Mouse (Mus musculus): ENCODE results near the gene Synj2. TPM values are rescaled to one million over a fixed set of nuclear protein-coding genes. Genes with fewer than 3 reads are reported as not detected.

Gene Synj2
- polyA plus RNA-seq, 1 experiment from 2014 or later: 2.2 TPM

GRCm38 (mm10) chr17:5940792-5941191 lies 288 bp upstream of the Synj2 start:
- ATAC-seq (replicated peaks; ENCODE audit: low FRiP score) (peak; percentile 86), DNase-seq (ENCODE audit: low spot score) (peak; percentile 83)
- Histone ChIP-seq H3K27ac (ENCODE audit: low read depth, low read length) (no peak overlapping the region), H3K4me3 (ENCODE audit: low read depth, low read length) (peak overlapping the region; percentile 76), H3K9me3 (ENCODE audit: control insufficient read depth, low read length) (no peaks in the 10 kb centered on the region), H3K27me3 (replicated peaks; ENCODE audit: control insufficient read depth, insufficient read depth, low read length) (peaks cover 19% of the 10 kb centered on the region), H3K36me3 (ENCODE audit: control insufficient read depth, insufficient read depth, low read length) (no peaks in the 10 kb centered on the region), H3K4me1 (replicated peaks; ENCODE audit: control insufficient read depth, insufficient read depth, low read length) (no peaks in the 10 kb centered on the region; the same call in 1 of the 2 replicates), H3K4me2 (peak overlapping the region; percentile 89), H3K9ac (ENCODE audit: low read depth, low read length) (no peak overlapping the region)
- WGBS: 1% methylated on average over 32 of the region's 38 CpGs

GRCm38 (mm10) chr17:5942156-5942555 lies 1.1 kb downstream of the Synj2 start:
- Histone ChIP-seq H3K4me2 (peak overlapping the region; percentile 89), H3K27me3 (replicated peaks; ENCODE audit: control insufficient read depth, insufficient read depth, low read length) (peaks cover 19% of the 10 kb centered on the region), H3K36me3 (ENCODE audit: control insufficient read depth, insufficient read depth, low read length) (no peaks in the 10 kb centered on the region), H3K9ac (ENCODE audit: low read depth, low read length) (no peak overlapping the region), H3K4me3 (ENCODE audit: low read depth, low read length) (peak overlapping the region; percentile 76), H3K9me3 (ENCODE audit: control insufficient read depth, low read length) (no peaks in the 10 kb centered on the region), H3K4me1 (replicated peaks; ENCODE audit: control insufficient read depth, insufficient read depth, low read length) (no peaks in the 10 kb centered on the region; the same call in 1 of the 2 replicates), H3K27ac (ENCODE audit: low read depth, low read length) (no peak overlapping the region)
- ATAC-seq (replicated peaks; ENCODE audit: low FRiP score) (no peak), DNase-seq (ENCODE audit: low spot score) (no peak)
- 73% methylated on average over 3 of the region's 3 CpGs for WGBS

DNA sequence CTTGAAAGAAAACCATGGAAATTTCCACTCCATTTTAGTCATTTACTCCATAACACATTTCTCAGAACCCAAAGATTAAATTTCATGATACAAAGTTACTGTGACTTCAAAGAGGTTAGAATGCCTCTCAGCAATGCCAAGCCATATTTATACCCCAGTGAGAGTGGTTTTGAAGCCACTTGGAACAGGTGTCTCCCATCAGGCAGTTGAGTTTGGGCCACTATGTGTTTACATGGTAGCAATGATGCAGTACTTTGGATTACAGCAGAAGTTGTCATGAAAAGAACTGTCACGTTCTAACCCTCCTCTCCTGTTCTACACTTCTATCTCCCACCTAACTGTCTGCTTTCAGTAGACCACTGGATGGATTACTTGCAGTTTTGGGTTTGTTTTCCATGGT lies 2.0 kb downstream of the Synj2 start:
- H3K9me3 ChIP-seq (ENCODE audit: control insufficient read depth, low read length): no peaks in the 10 kb centered on the region
- ATAC-seq (replicated peaks; ENCODE audit: low FRiP score) (no peak), DNase-seq (ENCODE audit: low spot score) (no peak)
- H3K4me1 ChIP-seq (replicated peaks; ENCODE audit: control insufficient read depth, insufficient read depth, low read length): no peaks in the 10 kb centered on the region; the same call in 1 of the 2 replicates
- no peak overlapping the region for H3K4me2 ChIP-seq
- no peaks in the 10 kb centered on the region for H3K36me3 ChIP-seq (ENCODE audit: control insufficient read depth, insufficient read depth, low read length)
- H3K9ac ChIP-seq (ENCODE audit: low read depth, low read length): no peak overlapping the region
- no peak overlapping the region for H3K27ac ChIP-seq (ENCODE audit: low read depth, low read length)
- 75% methylated on average over 1 of the region's 1 CpGs for WGBS
- H3K4me3 ChIP-seq (ENCODE audit: low read depth, low read length): no peak overlapping the region
- H3K27me3 ChIP-seq (replicated peaks; ENCODE audit: control insufficient read depth, insufficient read depth, low read length): peaks cover 19% of the 10 kb centered on the region

- no peaks in the 10 kb centered on the region for H3K36me3 ChIP-seq (ENCODE audit: control insufficient read depth, insufficient read depth, low read length)
- no peaks in the 10 kb centered on the region for H3K27me3 ChIP-seq (replicated peaks; ENCODE audit: control insufficient read depth, insufficient read depth, low read length)
- no peak overlapping the region for H3K27ac ChIP-seq (ENCODE audit: low read depth, low read length)
- H3K9me3 ChIP-seq (ENCODE audit: control insufficient read depth, low read length): 0 out of 2 replicates have a peak, but pooled peaks cover 2% of the 10 kb centered on the region
- no peaks in the 10 kb centered on the region for H3K4me1 ChIP-seq (replicated peaks; ENCODE audit: control insufficient read depth, insufficient read depth, low read length)
- 63% methylated on average over 3 of the region's 3 CpGs for WGBS
- no peak overlapping the region for H3K4me2 ChIP-seq
- DNase-seq (ENCODE audit: low spot score) (no peak), ATAC-seq (replicated peaks; ENCODE audit: low FRiP score) (no peak)
- H3K9ac ChIP-seq (ENCODE audit: low read depth, low read length): no peak overlapping the region
- no peak overlapping the region for H3K4me3 ChIP-seq (ENCODE audit: low read depth, low read length)
These were observed 6.0 kb downstream of the Synj2 start for GRCm38 (mm10) chr17:5947039-5947438.

- Histone ChIP-seq H3K4me2 (no peak overlapping the region), H3K27me3 (replicated peaks; ENCODE audit: control insufficient read depth, insufficient read depth, low read length) (no peaks in the 10 kb centered on the region), H3K27ac (ENCODE audit: low read depth, low read length) (no peak overlapping the region), H3K4me3 (ENCODE audit: low read depth, low read length) (no peak overlapping the region), H3K4me1 (replicated peaks; ENCODE audit: control insufficient read depth, insufficient read depth, low read length) (no peaks in the 10 kb centered on the region), H3K9ac (ENCODE audit: low read depth, low read length) (no peak overlapping the region), H3K9me3 (ENCODE audit: control insufficient read depth, low read length) (0 out of 2 replicates have a peak, but pooled peaks cover 2% of the 10 kb centered on the region), H3K36me3 (ENCODE audit: control insufficient read depth, insufficient read depth, low read length) (no peaks in the 10 kb centered on the region)
- DNase-seq (ENCODE audit: low spot score) (no peak), ATAC-seq (replicated peaks; ENCODE audit: low FRiP score) (no peak)
- 81% methylated on average over 4 of the region's 4 CpGs for WGBS
These were observed 11.4 kb downstream of the Synj2 start for GRCm38 (mm10) chr17:5952455-5952854.

DNA sequence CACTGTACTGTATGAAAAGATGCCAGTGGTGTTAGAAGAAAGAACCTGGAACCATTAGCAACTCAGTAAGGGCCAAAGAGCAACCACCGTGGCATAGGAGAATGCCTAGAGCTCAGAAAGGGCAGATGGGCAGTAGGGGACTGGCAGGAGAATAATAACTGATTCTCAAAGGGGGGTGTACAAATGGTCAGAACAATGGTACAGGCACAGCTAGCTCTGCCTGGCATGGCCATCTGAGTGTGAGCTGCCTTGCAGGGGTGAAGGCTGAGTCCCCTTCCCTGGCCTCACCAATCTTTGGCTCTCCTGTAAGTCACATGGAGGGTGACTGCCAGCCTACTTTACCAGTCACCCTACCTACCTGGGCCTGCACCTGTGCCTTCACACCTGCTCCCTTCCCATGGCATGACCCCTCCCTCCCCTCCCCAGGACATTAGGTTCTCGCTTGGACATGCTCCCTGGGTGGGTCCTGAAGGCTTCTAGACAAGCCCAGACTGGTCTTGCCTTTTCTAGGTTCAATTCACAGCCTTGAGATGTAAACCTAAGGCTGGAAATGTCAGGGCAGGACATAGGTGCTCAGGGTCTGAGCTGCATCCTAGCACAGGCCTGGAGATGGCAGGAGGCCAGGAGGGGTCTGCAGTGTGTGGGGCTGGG lies 15.4 kb downstream of the Synj2 start:
- Histone ChIP-seq H3K4me3 (ENCODE audit: low read depth, low read length) (no peak overlapping the region), H3K36me3 (ENCODE audit: control insufficient read depth, insufficient read depth, low read length) (no peaks in the 10 kb centered on the region), H3K9ac (ENCODE audit: low read depth, low read length) (no peak overlapping the region), H3K4me2 (no peak overlapping the region), H3K4me1 (replicated peaks; ENCODE audit: control insufficient read depth, insufficient read depth, low read length) (0 out of 2 replicates have a peak, but pooled peaks cover 2% of the 10 kb centered on the region), H3K27me3 (replicated peaks; ENCODE audit: control insufficient read depth, insufficient read depth, low read length) (0 out of 2 replicates have a peak, but pooled peaks cover 6% of the 10 kb centered on the region), H3K9me3 (ENCODE audit: control insufficient read depth, low read length) (no peaks in the 10 kb centered on the region), H3K27ac (ENCODE audit: low read depth, low read length) (no peak overlapping the region)
- WGBS: 67% methylated on average over 2 of the region's 2 CpGs
- DNase-seq (ENCODE audit: low spot score) (no peak), ATAC-seq (replicated peaks; ENCODE audit: low FRiP score) (no peak)

DNA sequence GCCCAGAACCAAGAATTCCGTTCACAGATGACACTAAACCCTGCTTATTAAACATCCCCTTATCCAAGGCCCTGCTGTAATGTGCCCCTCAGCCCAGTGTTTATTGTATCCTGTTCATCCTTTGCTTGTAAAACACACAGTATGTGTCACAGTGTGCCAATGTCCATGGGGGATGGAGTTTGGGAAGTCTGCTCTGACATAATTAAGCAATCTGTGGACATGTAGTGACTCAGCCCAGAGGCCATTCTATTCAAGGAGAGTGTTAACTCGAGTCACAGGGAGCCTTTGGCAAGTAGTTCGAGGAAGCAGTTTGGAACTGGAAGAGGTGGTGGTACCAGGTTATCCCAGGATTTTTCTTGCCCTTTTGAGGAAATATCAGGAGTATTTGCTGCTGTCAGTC lies 16.0 kb downstream of the Synj2 start:
- no peak overlapping the region for H3K4me3 ChIP-seq (ENCODE audit: low read depth, low read length)
- WGBS: 66% methylated on average over 3 of the region's 3 CpGs

GRCm38 (mm10) chr17:5958229-5958628 lies 17.1 kb downstream of the Synj2 start:
- Histone ChIP-seq H3K4me3 (ENCODE audit: low read depth, low read length) (no peak overlapping the region), H3K4me1 (replicated peaks; ENCODE audit: control insufficient read depth, insufficient read depth, low read length) (0 out of 2 replicates have a peak, but pooled peaks cover 2% of the 10 kb centered on the region), H3K27ac (ENCODE audit: low read depth, low read length) (no peak overlapping the region), H3K27me3 (replicated peaks; ENCODE audit: control insufficient read depth, insufficient read depth, low read length) (0 out of 2 replicates have a peak, but pooled peaks cover 6% of the 10 kb centered on the region), H3K9me3 (ENCODE audit: control insufficient read depth, low read length) (no peaks in the 10 kb centered on the region), H3K9ac (ENCODE audit: low read depth, low read length) (no peak overlapping the region), H3K36me3 (ENCODE audit: control insufficient read depth, insufficient read depth, low read length) (no peaks in the 10 kb centered on the region), H3K4me2 (no peak overlapping the region)
- no peak for ATAC-seq (replicated peaks; ENCODE audit: low FRiP score)
- DNase-seq (ENCODE audit: low spot score): no peak
- WGBS: 75% methylated on average over 5 of the region's 5 CpGs

More for the DNA sequence above, 16.0 kb downstream of the Synj2 start:
- Histone ChIP-seq H3K27me3 (replicated peaks; ENCODE audit: control insufficient read depth, insufficient read depth, low read length) (0 out of 2 replicates have a peak, but pooled peaks cover 6% of the 10 kb centered on the region), H3K9me3 (ENCODE audit: control insufficient read depth, low read length) (no peaks in the 10 kb centered on the region), H3K9ac (ENCODE audit: low read depth, low read length) (no peak overlapping the region), H3K27ac (ENCODE audit: low read depth, low read length) (no peak overlapping the region), H3K36me3 (ENCODE audit: control insufficient read depth, insufficient read depth, low read length) (no peaks in the 10 kb centered on the region), H3K4me2 (no peak overlapping the region), H3K4me1 (replicated peaks; ENCODE audit: control insufficient read depth, insufficient read depth, low read length) (0 out of 2 replicates have a peak, but pooled peaks cover 2% of the 10 kb centered on the region)
- DNase-seq (ENCODE audit: low spot score): no peak
- no peak for ATAC-seq (replicated peaks; ENCODE audit: low FRiP score)

GRCm38 (mm10) chr17:5958636-5959035 lies 17.6 kb downstream of the Synj2 start:
- H3K9me3 ChIP-seq (ENCODE audit: control insufficient read depth, low read length): no peaks in the 10 kb centered on the region
- WGBS: 75% methylated on average over 10 of the region's 10 CpGs
- ATAC-seq (replicated peaks; ENCODE audit: low FRiP score): no peak
- DNase-seq (ENCODE audit: low spot score): no peak
- H3K4me1 ChIP-seq (replicated peaks; ENCODE audit: control insufficient read depth, insufficient read depth, low read length): 0 out of 2 replicates have a peak, but pooled peaks cover 2% of the 10 kb centered on the region
- no peak overlapping the region for H3K27ac ChIP-seq (ENCODE audit: low read depth, low read length)
- no peak overlapping the region for H3K9ac ChIP-seq (ENCODE audit: low read depth, low read length)
- no peak overlapping the region for H3K4me2 ChIP-seq
- 0 out of 2 replicates have a peak, but pooled peaks cover 6% of the 10 kb centered on the region for H3K27me3 ChIP-seq (replicated peaks; ENCODE audit: control insufficient read depth, insufficient read depth, low read length)
- H3K4me3 ChIP-seq (ENCODE audit: low read depth, low read length): no peak overlapping the region
- no peaks in the 10 kb centered on the region for H3K36me3 ChIP-seq (ENCODE audit: control insufficient read depth, insufficient read depth, low read length)

All from liver, embryonic 11.5 days (tissue).